Mouse (Mus musculus): ENCODE data around the gene Reg3d. TPM values are rescaled to one million over a fixed set of nuclear protein-coding genes. Genes with fewer than 3 reads are reported as not detected.

Gene Reg3d
- polyA plus RNA-seq, 1 experiment from 2014 or later, result not detected

- no peak for DNase-seq (ENCODE audit: low read depth, low spot score)
- CTCF ChIA-PET, result no interaction called here
These were observed 50.9 kb downstream of the Reg3d start for GRCm38 (mm10) chr6:78327798-78328197.

More at GRCm38 (mm10) chr6:78327798-78328197, 50.9 kb downstream of the Reg3d start:
- POLR2A ChIA-PET, result no interaction called here
- TF ChIP-seq CTCF (IDR thresholded peaks at IDR 0.05), result no peak
- in situ Hi-C loops (cut with MboI; ENCODE audit: low pct_unique_long_range_greater_than_20kb), result no loop called here
- no peak for ATAC-seq
- no peaks in the 10 kb centered on the region for H3K27me3 ChIP-seq

Other genes with a start within 250 kb of the Reg3d start
- not detected for gene Reg3b, start 8.2 kb downstream of the Reg3d start, polyA plus RNA-seq (2021)
- gene Reg3a, start 1.8 kb upstream of the Reg3d start, polyA plus RNA-seq (2021), result not detected
- not detected for gene Reg2, start 16.8 kb upstream of the Reg3d start, polyA plus RNA-seq (2021)
- gene Reg1, start 43.8 kb upstream of the Reg3d start, polyA plus RNA-seq (2021), result not detected
- gene Reg3g, start 90.0 kb upstream of the Reg3d start, polyA plus RNA-seq (2021), result not detected